Mouse (Mus musculus) C2C12 (cell line): ENCODE measurements around the gene Gm11541. TPM values are rescaled to one million over a fixed set of nuclear protein-coding genes. Genes with fewer than 3 reads are reported as not detected.
A peak's percentile ranks its signal among the peaks of the same experiment; 100 is the strongest.

Experiments used
- H3K27me3 ChIP-seq: one replicate; pipeline ENCODE4 v1.6.1; 2011; ENCODE audit not compliant: control insufficient read depth, insufficient read depth, insufficient read length
- H3K36me3 ChIP-seq: one replicate; pipeline ENCODE4 v1.6.1; 2011; ENCODE audit not compliant: control insufficient read depth, insufficient read depth
- H3K4me3 ChIP-seq: one replicate; pipeline ENCODE4 v1.5.1; 2011; ENCODE audit warnings: mild to moderate bottlenecking, control low read depth; ENCODE audit not compliant: poor library complexity, insufficient read depth, severe bottlenecking
- H3K79me2 ChIP-seq: one replicate; pipeline ENCODE4 v1.6.1; 2011; ENCODE audit not compliant: control insufficient read depth, insufficient read depth
- H3K79me3 ChIP-seq: one replicate; pipeline ENCODE4 v1.6.1; 2011; ENCODE audit warnings: low read depth, control low read depth
- H3ac ChIP-seq: one replicate; pipeline ENCODE3; 2011; ENCODE audit warnings: low read depth; ENCODE audit not compliant: control insufficient read depth, insufficient read length
- CEBPB ChIP-seq: IDR thresholded peaks from one replicate; pipeline ENCODE4 v1.6.1; 2011; ENCODE audit warnings: low read depth, mild to moderate bottlenecking, control low read depth, moderate library complexity
- CTCF ChIP-seq: IDR thresholded peaks from one replicate; pipeline ENCODE4 v1.5.1; 2011; ENCODE audit not compliant: control insufficient read depth, insufficient read depth, insufficient read length
- FOSL1 ChIP-seq: IDR thresholded peaks from one replicate; pipeline ENCODE4 v1.8.0; 2011; ENCODE audit warnings: mild to moderate bottlenecking, low read length; ENCODE audit not compliant: poor library complexity, insufficient read depth, severe bottlenecking
- MAX ChIP-seq: IDR thresholded peaks from one replicate; pipeline ENCODE4 v1.6.1; 2011; ENCODE audit warnings: mild to moderate bottlenecking, control low read depth
- MYOD1 ChIP-seq: IDR thresholded peaks from one replicate; pipeline ENCODE4 v1.6.1; 2011; ENCODE audit warnings: low read depth; ENCODE audit not compliant: control insufficient read depth, insufficient read length
- MYOG ChIP-seq: IDR thresholded peaks from one replicate; pipeline ENCODE4 v1.6.1; 2011; ENCODE audit not compliant: control insufficient read depth, insufficient read length; ENCODE audit errors: extremely low read depth
- USF1 ChIP-seq: IDR thresholded peaks from one replicate; pipeline ENCODE4 v1.6.1; 2011; ENCODE audit warnings: low read depth, mild to moderate bottlenecking, control low read depth, moderate library complexity
- long read RNA-seq, 2 experiments: library from polyadenylated mRNA; unstranded; transcript quantifications; one replicate each; pipeline ENCODE4 v2.0.0; 2019 to 2020
- polyA plus RNA-seq: library from polyadenylated mRNA; unstranded; fragments of >200 nt; fragmentation: generic; extraction: Trizol; gene quantifications from one replicate; pipeline ENCODE4 v1.2.1, GENCODE M21; 2012; ENCODE audit warnings: missing spikeins

The Gm11541 gene
- not detected for polyA plus RNA-seq
- long read RNA-seq, experiment 1: 0 reads
- long read RNA-seq, experiment 2: 0 reads

DNA sequence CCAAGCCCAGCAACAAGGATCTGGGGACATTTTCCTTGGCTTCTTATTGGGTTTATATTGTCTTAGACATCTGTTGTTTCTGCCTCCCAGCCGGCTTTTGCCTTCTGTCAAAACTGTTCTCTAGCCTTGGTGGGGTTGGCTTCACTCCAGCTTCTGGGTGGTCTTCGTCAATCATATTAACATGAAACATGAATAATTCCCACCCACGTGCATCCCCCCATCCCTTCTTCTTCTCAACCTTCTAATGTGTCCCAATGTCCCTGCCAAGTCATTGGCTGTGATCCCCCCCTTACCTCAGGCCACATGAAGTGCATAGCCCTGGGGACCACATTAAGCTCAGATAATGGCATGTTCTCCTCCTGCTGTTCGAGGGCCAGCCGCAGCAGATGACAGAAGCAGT lies at the start of gene Gm11541:
Gm11541 (minus strand) TSS at position 28 of the 400 bp plus-strand sequence.
- no peaks in the 10 kb centered on the region for H3K79me2 ChIP-seq
- no peaks in the 10 kb centered on the region for H3K36me3 ChIP-seq
- TF ChIP-seq MAX: no peak
- TF ChIP-seq CTCF: no peak
- no peak for TF ChIP-seq MYOG
- TF ChIP-seq CEBPB: no peak
- TF ChIP-seq USF1: no peak
- no peak for TF ChIP-seq MYOD1
- TF ChIP-seq FOSL1: no peak

GRCm38 (mm10) chr11:94752946-94753713 lies 48.8 kb upstream of the Gm11541 start:
- Histone ChIP-seq H3K79me3 (no peaks in the 10 kb centered on the region), H3K79me2 (no peaks in the 10 kb centered on the region), H3K4me3 (no peak overlapping the region), H3ac (no peak overlapping the region), H3K36me3 (no peaks in the 10 kb centered on the region), H3K27me3 (peaks cover 5% of the 10 kb centered on the region)
- no peak for TF ChIP-seq CEBPB
- no peak for TF ChIP-seq CTCF
- no peak for TF ChIP-seq USF1
- no peak for TF ChIP-seq FOSL1
- no peak for TF ChIP-seq MAX
- TF ChIP-seq MYOD1: no peak
- TF ChIP-seq MYOG: no peak

More for the DNA sequence above, at the start of gene Gm11541:
- Histone ChIP-seq H3K79me3 (no peaks in the 10 kb centered on the region), H3K27me3 (peaks cover 10% of the 10 kb centered on the region), H3ac (no peak within 1 kb of the TSS), H3K4me3 (no peak within 1 kb of the TSS)

DNA sequence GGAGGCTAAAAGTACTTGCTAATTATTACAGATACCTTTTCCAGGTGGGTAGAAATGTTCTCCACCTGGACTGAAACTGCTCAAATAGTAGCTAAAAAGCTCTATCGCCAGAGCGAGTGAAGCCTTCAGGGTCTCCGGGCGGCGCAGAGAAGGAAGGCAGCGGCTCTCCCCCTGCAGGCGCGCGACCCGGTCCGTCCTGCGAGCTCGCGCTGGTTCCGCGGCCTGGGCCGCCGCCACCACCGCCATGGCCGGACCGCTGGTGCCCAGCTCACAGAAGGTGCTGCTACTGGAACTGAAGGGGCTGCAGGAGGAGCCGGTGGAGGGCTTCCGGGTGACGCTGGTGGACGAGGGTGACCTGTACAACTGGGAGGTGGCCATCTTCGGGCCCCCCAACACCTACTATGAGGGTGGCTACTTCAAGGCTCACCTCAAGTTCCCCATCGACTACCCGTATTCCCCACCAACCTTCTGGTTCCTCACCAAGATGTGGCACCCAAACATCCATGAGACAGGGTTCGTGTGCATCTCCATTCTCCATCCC lies 37.5 kb upstream of the Gm11541 start, which contains the start of gene Cdc34b:
Cdc34b (plus strand) TSS at position 51 of the 541 bp plus-strand sequence.
- TF ChIP-seq MYOD1 (no peak), MAX (no peak), CTCF (no peak), MYOG (no peak), FOSL1 (no peak), USF1 (no peak), CEBPB (no peak)
- Histone ChIP-seq H3ac (no peak within 1 kb of the TSS), H3K79me2 (no peaks in the 10 kb centered on the region), H3K27me3 (peaks cover 42% of the 10 kb centered on the region), H3K79me3 (no peaks in the 10 kb centered on the region), H3K4me3 (no peak within 1 kb of the TSS), H3K36me3 (no peaks in the 10 kb centered on the region)

GRCm38 (mm10) chr11:94735746-94736145 lies 31.4 kb upstream of the Gm11541 start:
- H3K79me3 ChIP-seq: no peaks in the 10 kb centered on the region
- no peaks in the 10 kb centered on the region for H3K36me3 ChIP-seq
- peaks cover 28% of the 10 kb centered on the region for H3K27me3 ChIP-seq
- no peaks in the 10 kb centered on the region for H3K79me2 ChIP-seq
- H3K4me3 ChIP-seq: no peak overlapping the region
- H3ac ChIP-seq: no peak overlapping the region
- no peak for TF ChIP-seq USF1
- TF ChIP-seq CTCF: no peak
- TF ChIP-seq MAX: no peak
- TF ChIP-seq MYOD1: no peak
- TF ChIP-seq CEBPB: no peak
- TF ChIP-seq MYOG: no peak
- no peak for TF ChIP-seq FOSL1

DNA sequence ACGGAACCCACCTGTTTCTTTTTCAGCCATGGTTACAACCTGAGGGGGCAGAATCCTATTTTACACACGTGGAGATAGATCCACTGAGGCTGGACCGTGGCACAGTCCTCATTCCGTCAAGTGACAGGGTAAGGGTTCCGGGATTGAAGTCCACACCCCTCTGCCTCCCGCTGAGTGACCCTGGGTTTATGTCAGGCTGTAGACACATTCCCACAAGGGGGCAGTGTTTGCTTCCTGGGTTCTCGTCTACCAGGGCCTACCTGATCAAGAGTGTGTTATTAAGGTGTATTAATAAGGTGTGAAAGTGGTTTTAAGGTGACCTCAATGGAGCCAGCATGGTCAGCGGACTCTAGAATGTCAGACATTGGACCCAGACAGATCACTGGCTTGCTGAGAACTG lies 28.5 kb upstream of the Gm11541 start:
- Histone ChIP-seq H3K79me2 (no peaks in the 10 kb centered on the region), H3K36me3 (no peaks in the 10 kb centered on the region), H3K4me3 (no peak overlapping the region), H3ac (no peak overlapping the region), H3K79me3 (no peaks in the 10 kb centered on the region), H3K27me3 (peaks cover 20% of the 10 kb centered on the region)
- TF ChIP-seq MYOD1 (no peak), USF1 (no peak), CTCF (peak; percentile 17)

- Histone ChIP-seq H3K27me3 (peaks cover 14% of the 10 kb centered on the region), H3K79me2 (no peaks in the 10 kb centered on the region), H3K4me3 (no peak overlapping the region), H3ac (no peak overlapping the region), H3K36me3 (no peaks in the 10 kb centered on the region), H3K79me3 (no peaks in the 10 kb centered on the region)
- TF ChIP-seq MYOG: no peak
- no peak for TF ChIP-seq CTCF
- no peak for TF ChIP-seq USF1
- TF ChIP-seq FOSL1: no peak
- no peak for TF ChIP-seq MYOD1
- TF ChIP-seq CEBPB: no peak
- TF ChIP-seq MAX: no peak
Observed at GRCm38 (mm10) chr11:94731229-94731628, 26.9 kb upstream of the Gm11541 start.
